Mouse (Mus musculus) erythroblast, embryonic 14.5 days (primary cell): ENCODE results near the gene Tmc6. TPM values are rescaled to one million over a fixed set of nuclear protein-coding genes. Genes with fewer than 3 reads are reported as not detected.
A peak's percentile ranks its signal among the peaks of the same experiment; 100 is the strongest.

Experiments
- H3K27me3 ChIP-seq: 2 replicates; pipeline ENCODE4 v1.6.1; 2012; ENCODE audit warnings: inconsistent platforms; ENCODE audit not compliant: control insufficient read depth
- H3K36me3 ChIP-seq: 2 replicates; pipeline ENCODE4 v1.6.1; 2012; ENCODE audit warnings: mild to moderate bottlenecking, inconsistent platforms; ENCODE audit not compliant: control insufficient read depth
- H3K4me1 ChIP-seq: 2 replicates; pipeline ENCODE4 v1.6.1; 2012; ENCODE audit warnings: inconsistent platforms; ENCODE audit not compliant: control insufficient read depth
- H3K4me3 ChIP-seq: replicated peaks from 2 replicates; pipeline ENCODE3; 2012; ENCODE audit warnings: moderate library complexity, mild to moderate bottlenecking, inconsistent platforms
- H3K9me3 ChIP-seq: 2 replicates; pipeline ENCODE4 v1.6.1; 2012; ENCODE audit warnings: low read length, inconsistent platforms, mixed read lengths; ENCODE audit not compliant: control insufficient read depth
- GATA1 ChIP-seq: IDR thresholded peaks from 2 replicates; pipeline ENCODE4 v1.6.1; 2012; ENCODE audit warnings: low read length, inconsistent platforms, mixed read lengths
- TAL1 ChIP-seq: IDR thresholded peaks from 3 replicates; pipeline ENCODE4 v1.6.1; 2012; ENCODE audit warnings: low read length, inconsistent platforms, mixed read lengths
- polyA plus RNA-seq: library from polyadenylated mRNA; stranded (reverse); fragments of >175 nt; gene quantifications from 2 replicates; pipeline ENCODE4 v1.2.3, GENCODE M21; 2012

Gene Tmc6
- polyA plus RNA-seq, 1 experiment: 61.5 TPM

- Histone ChIP-seq H3K9me3 (no peaks in the 10 kb centered on the region), H3K4me1 (peaks cover 86% of the 10 kb centered on the region), H3K36me3 (peaks cover 100% of the 10 kb centered on the region), H3K27me3 (no peaks in the 10 kb centered on the region), H3K4me3 (no peak overlapping the region)
- no peak for TF ChIP-seq TAL1
- no peak for TF ChIP-seq GATA1
Measured at GRCm38 (mm10) chr11:117814704-117815366, 32.8 kb upstream of the Tmc6 start.

- H3K4me3 ChIP-seq: no peak overlapping the region
- no peaks in the 10 kb centered on the region for H3K9me3 ChIP-seq
- peaks cover 86% of the 10 kb centered on the region for H3K4me1 ChIP-seq
- no peaks in the 10 kb centered on the region for H3K27me3 ChIP-seq
- TF ChIP-seq GATA1 (no peak), TAL1 (no peak)
- H3K36me3 ChIP-seq: peaks cover 100% of the 10 kb centered on the region
Measured at GRCm38 (mm10) chr11:117813867-117814266, 31.9 kb upstream of the Tmc6 start.

GRCm38 (mm10) chr11:117810401-117811046 lies 28.5 kb upstream of the Tmc6 start:
- Histone ChIP-seq H3K36me3 (peaks cover 100% of the 10 kb centered on the region), H3K9me3 (no peaks in the 10 kb centered on the region), H3K27me3 (no peaks in the 10 kb centered on the region; the same call in 1 of the 2 replicates), H3K4me1 (peaks cover 90% of the 10 kb centered on the region), H3K4me3 (peak overlapping the region; percentile 77)
- TF ChIP-seq GATA1: no peak
- TF ChIP-seq TAL1: no peak

- H3K4me1 ChIP-seq: peaks cover 91% of the 10 kb centered on the region
- peaks cover 100% of the 10 kb centered on the region for H3K36me3 ChIP-seq
- no peaks in the 10 kb centered on the region; the same call in 1 of the 2 replicates for H3K27me3 ChIP-seq
- TF ChIP-seq TAL1: no peak
- no peak for TF ChIP-seq GATA1
- no peaks in the 10 kb centered on the region for H3K9me3 ChIP-seq
- peak within 1 kb of the TSS; percentile 77 for H3K4me3 ChIP-seq
Measured at GRCm38 (mm10) chr11:117809407-117810311, 27.7 kb upstream of the Tmc6 start, which contains the start of the genes Gm20708 and Syngr2. Gene Gm20708 (plus strand): TSS chr11:117809668. Gene Syngr2 (plus strand): TSS chr11:117809668.

GRCm38 (mm10) chr11:117806781-117807180 lies 24.8 kb upstream of the Tmc6 start:
- no peaks in the 10 kb centered on the region for H3K9me3 ChIP-seq
- peaks cover 100% of the 10 kb centered on the region for H3K36me3 ChIP-seq
- no peaks in the 10 kb centered on the region; the same call in 1 of the 2 replicates for H3K27me3 ChIP-seq
- no peak for TF ChIP-seq TAL1
- no peak for TF ChIP-seq GATA1
- H3K4me1 ChIP-seq: peaks cover 91% of the 10 kb centered on the region
- H3K4me3 ChIP-seq: no peak overlapping the region

- Histone ChIP-seq H3K36me3 (peaks cover 100% of the 10 kb centered on the region), H3K4me3 (peak overlapping the region; percentile 74), H3K4me1 (peaks cover 90% of the 10 kb centered on the region), H3K27me3 (no peaks in the 10 kb centered on the region; the same call in 1 of the 2 replicates), H3K9me3 (no peaks in the 10 kb centered on the region)
- TF ChIP-seq GATA1 (no peak), TAL1 (no peak)
Measured at GRCm38 (mm10) chr11:117803166-117803688, 21.2 kb upstream of the Tmc6 start.

- H3K4me1 ChIP-seq: peaks cover 88% of the 10 kb centered on the region
- H3K4me3 ChIP-seq: peak overlapping the region; percentile 74
- peaks cover 90% of the 10 kb centered on the region for H3K36me3 ChIP-seq
- H3K9me3 ChIP-seq: no peaks in the 10 kb centered on the region
- no peaks in the 10 kb centered on the region; the same call in 1 of the 2 replicates for H3K27me3 ChIP-seq
- no peak for TF ChIP-seq GATA1
Measured at GRCm38 (mm10) chr11:117801650-117802049, 19.7 kb upstream of the Tmc6 start.

GRCm38 (mm10) chr11:117800038-117800437 lies 18.0 kb upstream of the Tmc6 start:
- TF ChIP-seq GATA1: no peak
- TF ChIP-seq TAL1: no peak
- peak overlapping the region; percentile 74 for H3K4me3 ChIP-seq
- H3K36me3 ChIP-seq: peaks cover 81% of the 10 kb centered on the region
- peaks cover 87% of the 10 kb centered on the region for H3K4me1 ChIP-seq
- H3K27me3 ChIP-seq: no peaks in the 10 kb centered on the region
- no peaks in the 10 kb centered on the region for H3K9me3 ChIP-seq

GRCm38 (mm10) chr11:117799174-117799573 lies 17.2 kb upstream of the Tmc6 start:
- peaks cover 79% of the 10 kb centered on the region for H3K36me3 ChIP-seq

More at GRCm38 (mm10) chr11:117799174-117799573, 17.2 kb upstream of the Tmc6 start:
- H3K4me3 ChIP-seq: peak overlapping the region; percentile 74
- no peaks in the 10 kb centered on the region for H3K9me3 ChIP-seq
- TF ChIP-seq TAL1 (no peak), GATA1 (no peak)
- H3K4me1 ChIP-seq: peaks cover 89% of the 10 kb centered on the region
- no peaks in the 10 kb centered on the region for H3K27me3 ChIP-seq
